Mouse (Mus musculus) E14TG2a.4 (cell line): ENCODE measurements around the gene Gadl1.

Experiments
- CTCF ChIP-seq: conservative IDR thresholded peaks from 2 replicates; pipeline ENCODE4 v1.5.1; 2014; ENCODE audit warnings: low read length
- POU5F1 ChIP-seq: IDR thresholded peaks from 2 replicates; pipeline ENCODE4 v1.6.1; 2014; ENCODE audit warnings: low read length, borderline replicate concordance

- TF ChIP-seq CTCF = no peak
- TF ChIP-seq POU5F1 = no peak
Observed at GRCm38 (mm10) chr9:116122544-116122943, 213.3 kb downstream of the Gadl1 start.
